Mouse (Mus musculus): ENCODE data around the gene Tbc1d12. TPM values are rescaled to one million over a fixed set of nuclear protein-coding genes. Genes with fewer than 3 reads are reported as not detected.
"Not testable (repeated sequence)": the region's sequence is repeated elsewhere in the genome, so short reads cannot be mapped to it uniquely, and the experiment has no call there.

Gene Tbc1d12
- total RNA-seq (2021) (10 to 100 TPM in 1 of 2 experiments, 1 to 10 TPM in 1; 8.7 to 11.2 TPM), polyA plus RNA-seq (2012; rRNA removed) (5.7 and 7.1 TPM in 2 replicates)
- long read RNA-seq, full-length matches to known transcripts: 11 of 13 reads
- long read RNA-seq, partial matches to known transcripts: 0 of 13 reads
- long read RNA-seq, other reads (novel, unspliced or antisense): 2 of 13 reads

GRCm38 (mm10) chr19:38836438-38837170 lies at the start of gene Tbc1d12:
Gene Tbc1d12, plus strand, starts transcription at chr19:38836579.
- peak; percentile 98 for DNase-seq

DNA sequence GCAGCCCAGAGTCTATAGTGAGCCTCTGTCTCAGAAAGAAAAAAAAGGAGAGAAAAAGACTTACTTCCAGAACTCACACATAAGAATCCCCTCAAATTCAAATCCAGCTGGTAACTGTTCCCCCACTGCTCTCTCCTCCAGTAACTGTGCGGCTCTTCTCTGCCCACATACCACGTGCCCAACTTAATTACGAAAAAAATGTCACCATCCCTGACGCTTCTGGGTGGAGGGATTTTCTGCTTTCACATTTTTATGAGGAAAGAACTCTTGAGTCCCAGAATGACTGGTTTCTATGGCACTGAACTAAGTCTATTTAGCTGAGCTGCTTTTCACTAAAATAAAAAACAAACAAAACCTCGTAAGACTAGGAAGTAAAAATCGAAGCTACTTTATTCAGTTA lies 48.6 kb upstream of the Tbc1d12 start:
- DNase-seq: no peak

DNA sequence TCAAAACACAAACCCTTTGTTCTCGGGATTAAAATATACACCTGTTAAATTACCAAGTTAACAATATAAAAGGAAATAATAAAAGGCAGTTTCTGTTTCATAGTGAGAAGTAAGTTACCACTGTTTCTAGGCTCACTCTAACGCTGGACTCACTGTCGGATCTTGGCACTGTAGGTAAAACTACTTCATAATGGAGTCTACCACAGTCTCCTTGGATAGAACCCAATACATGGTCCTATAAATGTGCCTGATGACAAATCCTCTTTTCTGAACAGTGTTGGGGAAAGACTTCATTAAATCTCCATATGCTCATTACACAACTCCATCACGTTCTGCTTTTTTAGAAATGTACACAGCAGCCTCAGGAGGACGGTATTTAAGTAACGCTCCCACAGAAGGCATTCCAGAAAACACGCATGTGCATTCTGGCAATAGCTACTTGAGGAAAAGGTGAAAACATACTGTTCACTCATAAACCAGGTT lies 42.8 kb upstream of the Tbc1d12 start:
- DNase-seq: no peak

DNA sequence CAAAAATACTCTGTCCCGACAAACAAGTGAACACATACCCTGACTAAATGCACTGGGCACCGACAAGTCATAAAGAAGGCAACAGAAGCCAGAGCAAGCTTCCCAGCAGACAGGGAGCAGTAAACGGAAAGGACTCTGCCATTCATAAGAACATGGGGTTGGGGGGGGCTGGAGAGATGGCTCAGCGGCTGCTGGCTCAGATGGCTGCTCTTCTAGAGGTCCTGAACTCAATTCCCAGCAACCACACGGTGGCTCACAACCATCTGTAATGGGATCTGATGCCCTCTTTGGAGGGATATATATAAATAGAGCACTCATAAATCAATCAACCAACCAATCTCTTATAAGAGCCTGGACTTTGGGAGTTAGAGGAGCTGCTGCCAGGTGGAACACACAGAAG lies 39.8 kb upstream of the Tbc1d12 start:
- no peak for DNase-seq

GRCm38 (mm10) chr19:38798291-38798690 lies 38.1 kb upstream of the Tbc1d12 start:
- no peak for DNase-seq

DNA sequence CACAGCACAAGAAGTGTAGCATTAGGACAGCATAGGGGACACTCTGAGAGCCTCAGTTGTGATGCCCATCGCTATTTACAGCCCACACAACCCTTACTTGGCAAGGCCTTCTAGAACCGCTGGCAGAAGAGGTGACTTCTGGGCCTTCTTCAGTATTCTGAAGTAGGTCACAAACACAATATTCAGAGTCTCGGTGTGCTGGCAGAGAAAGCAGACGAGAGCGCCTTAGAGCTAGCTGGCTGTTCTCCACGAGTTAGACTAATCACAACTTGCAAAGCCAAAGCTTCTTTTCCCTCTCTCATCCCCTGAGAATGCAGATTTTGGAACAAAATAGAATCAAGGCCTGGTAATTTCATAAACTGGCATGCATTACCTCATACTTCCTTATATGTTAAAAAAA lies 37.6 kb upstream of the Tbc1d12 start:
- DNase-seq: no peak

DNA sequence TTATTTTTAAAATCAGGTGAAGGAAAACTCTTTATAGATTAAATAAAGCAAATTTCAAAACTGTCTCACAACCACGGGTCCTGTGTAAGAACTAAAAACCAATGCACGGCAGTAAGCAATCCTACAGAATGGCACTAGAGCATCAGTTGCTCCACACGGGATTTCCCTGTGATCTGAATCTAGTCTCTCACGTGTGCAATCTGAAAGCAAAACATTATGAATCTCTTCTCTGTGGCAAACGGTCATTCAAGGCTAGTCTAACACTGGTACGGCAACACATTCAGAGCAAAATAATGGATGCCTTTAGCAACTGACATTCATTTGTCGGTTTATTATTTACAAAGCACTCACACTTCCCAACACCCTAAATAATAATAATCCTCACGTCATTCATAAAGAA lies 18.2 kb upstream of the Tbc1d12 start:
- DNase-seq: no peak

DNA sequence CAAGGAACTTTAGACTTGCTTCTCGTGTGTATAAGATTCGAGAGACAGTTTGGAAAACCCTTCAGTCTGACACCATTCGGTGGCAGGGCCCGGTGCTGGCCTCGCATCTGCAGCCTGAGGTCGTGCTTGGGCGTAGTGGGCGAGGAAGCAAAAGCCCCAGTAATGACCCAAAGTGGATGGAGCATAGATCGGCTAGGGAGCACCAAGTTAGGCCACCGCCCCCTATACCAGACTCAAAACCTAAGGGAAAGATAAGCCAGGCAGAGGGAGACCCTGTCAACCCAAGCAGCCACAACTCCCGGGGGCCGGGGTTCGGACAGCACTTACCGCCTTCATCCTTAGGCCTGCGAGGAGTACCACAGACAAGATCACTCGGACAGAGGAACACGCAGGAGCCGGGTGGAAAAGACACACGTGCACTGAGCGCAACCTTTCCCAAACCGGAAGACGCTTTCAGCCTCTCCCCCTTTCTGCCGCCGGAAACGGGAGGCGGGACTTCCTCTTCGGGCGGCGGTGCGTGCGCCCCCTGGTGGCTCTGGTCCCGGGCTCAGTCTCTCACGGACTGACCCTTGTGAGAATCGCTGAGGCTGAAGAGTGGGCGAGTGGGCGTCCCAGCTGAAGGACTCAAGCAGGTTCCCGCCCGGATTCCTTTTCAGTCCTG lies 17.5 kb upstream of the Tbc1d12 start, which contains the start of gene Noc3l:
Gene Noc3l (minus strand): TSS at position 472 of the 661 bp plus-strand sequence.
- DNase-seq: peak; percentile 95

DNA sequence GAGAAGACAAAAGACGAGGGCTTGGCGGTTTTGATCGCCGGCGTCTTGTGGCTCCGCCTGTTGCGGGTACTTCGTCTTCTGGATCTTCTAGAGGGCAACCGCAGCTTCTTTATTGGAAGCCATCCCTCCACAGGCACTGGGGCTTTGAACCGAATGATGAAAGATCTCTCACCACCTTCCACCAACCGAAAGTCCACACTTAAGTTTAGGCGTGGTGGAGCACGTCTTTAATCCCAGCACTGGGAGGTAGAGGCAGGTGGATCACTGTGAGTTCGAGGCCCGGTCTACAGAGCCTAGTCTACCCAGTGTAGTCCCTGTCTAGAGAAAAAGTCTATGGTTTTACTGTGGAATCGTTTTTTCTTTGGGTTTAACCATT lies 17.0 kb upstream of the Tbc1d12 start:
- no peak for DNase-seq

GRCm38 (mm10) chr19:38820186-38820804 lies 16.1 kb upstream of the Tbc1d12 start:
- DNase-seq: no peak

- DNase-seq: no peak
Observed at GRCm38 (mm10) chr19:38833224-38833623, 3.2 kb upstream of the Tbc1d12 start.

- no peak for DNase-seq
Observed at GRCm38 (mm10) chr19:38836084-38836437, 318 bp upstream of the Tbc1d12 start.

DNA sequence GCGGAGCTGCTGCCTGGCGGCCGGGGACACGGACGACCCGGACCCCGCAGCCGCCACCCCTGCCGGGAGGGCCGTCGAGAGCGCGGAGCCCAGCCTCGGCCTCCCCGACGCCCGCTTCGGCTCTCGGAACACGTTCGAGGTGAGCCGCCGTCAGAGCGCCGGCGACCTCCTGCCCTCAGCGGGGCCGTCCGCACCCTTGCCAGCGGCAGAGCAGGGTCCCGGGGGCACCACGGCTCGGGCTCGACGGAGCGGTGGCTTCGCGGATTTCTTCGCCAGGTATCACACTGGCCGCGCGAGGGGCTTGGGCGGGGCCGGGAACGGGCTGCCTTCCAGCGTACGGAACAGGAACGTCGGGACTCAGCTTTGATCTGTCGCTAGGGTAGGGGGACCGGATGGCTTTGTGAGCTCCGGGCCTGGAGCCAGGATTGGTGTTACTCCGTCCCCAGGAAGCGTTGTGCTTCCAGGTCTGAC lies 827 bp downstream of the Tbc1d12 start:
- DNase-seq: peak; percentile 75

DNA sequence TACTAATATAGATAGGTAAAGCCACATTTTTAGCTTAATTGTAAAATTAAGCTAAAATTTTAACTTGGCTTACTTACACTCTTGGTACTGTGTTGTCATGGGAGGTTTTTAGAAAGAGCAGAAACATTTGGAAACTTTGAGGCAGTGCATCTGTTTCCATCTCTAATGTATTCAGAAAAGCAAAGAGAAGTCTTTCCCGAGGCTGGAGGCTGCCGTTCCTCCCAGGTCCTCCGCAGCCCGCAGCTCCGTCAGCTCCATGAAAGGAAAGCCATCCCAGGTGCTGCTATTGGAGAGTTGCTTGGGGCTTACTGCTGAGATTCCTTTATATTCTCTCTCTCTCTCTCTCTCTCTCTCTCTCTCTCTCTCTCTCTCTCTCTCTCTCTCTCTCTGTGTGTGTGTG lies 8.4 kb downstream of the Tbc1d12 start:
- DNase-seq: no peak

- no peak for DNase-seq
Observed at GRCm38 (mm10) chr19:38846373-38846772, 10.0 kb downstream of the Tbc1d12 start.

DNA sequence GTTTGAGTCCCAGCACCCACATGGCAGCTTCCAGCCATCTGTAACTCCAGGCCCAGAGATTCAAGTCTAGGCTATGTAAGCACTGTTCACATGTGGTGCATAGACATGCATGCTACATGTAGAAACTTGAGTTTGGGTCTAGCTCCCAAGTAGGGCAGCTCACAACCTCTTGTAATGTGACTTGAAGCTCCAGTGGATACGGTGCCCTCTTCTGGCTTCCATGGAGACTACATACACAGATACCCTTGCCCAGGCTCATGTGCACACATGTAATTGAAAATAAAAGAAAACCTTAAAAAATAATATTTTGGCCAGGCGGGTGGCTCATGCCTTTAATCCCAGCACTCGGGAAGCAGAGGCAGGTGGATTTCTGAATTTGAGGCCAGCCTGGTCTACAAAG lies 21.8 kb downstream of the Tbc1d12 start:
- no peak for DNase-seq

- no peak for DNase-seq
Observed at GRCm38 (mm10) chr19:38862523-38862922, 26.1 kb downstream of the Tbc1d12 start.

- not testable (repeated sequence) for DNase-seq
Observed at GRCm38 (mm10) chr19:38874825-38875224, 38.4 kb downstream of the Tbc1d12 start.

DNA sequence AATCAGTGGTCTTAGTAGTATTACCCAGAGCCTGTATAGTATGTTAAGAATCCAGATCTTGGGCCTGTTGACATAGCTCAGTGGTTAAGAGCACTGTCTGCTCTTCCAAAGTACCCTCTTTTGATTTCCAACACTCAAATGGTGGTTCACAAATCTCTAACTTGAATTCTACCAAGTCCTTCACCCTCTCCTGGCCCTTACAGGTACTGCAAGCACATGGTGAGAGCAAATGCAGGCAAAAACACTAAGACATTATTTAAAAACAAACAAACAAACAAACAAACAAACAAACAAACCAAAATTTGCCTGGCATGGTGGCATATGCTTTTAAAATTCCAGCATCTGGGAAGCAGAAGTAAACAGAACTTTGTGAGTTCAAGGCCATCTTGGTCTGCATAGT lies 43.9 kb downstream of the Tbc1d12 start:
- no peak for DNase-seq

GRCm38 (mm10) chr19:38901146-38902135 lies 65.1 kb downstream of the Tbc1d12 start:
- peak; percentile 3 for DNase-seq

DNA sequence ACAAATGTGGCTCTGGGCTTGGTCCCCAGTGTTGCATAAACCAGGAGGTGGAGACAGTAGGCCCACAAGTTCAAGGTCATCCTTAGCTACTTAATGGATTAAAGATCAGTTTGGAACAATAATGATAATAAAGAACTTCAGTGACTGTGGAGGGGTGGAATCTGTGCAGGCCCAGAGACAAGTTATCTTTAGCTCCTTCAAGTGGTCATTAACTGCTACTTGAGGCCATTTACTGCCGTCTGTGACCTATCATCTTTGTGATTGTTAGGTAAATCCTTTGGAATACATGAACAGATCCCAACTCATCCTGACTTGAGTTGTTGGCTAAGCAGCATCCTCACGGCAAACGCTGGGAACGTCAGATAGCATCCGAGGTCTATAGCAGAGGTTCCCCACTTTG lies 66.1 kb downstream of the Tbc1d12 start:
- no peak for DNase-seq

Measured in adrenal gland, adult 2 months (tissue).